Mouse (Mus musculus) liver, embryonic 11.5 days (tissue): Measurements from ENCODE around the gene Tmem135. TPM values are rescaled to one million over a fixed set of nuclear protein-coding genes. Genes with fewer than 3 reads are reported as not detected.

ENCODE experiments used
- ATAC-seq: fragments of 200-750 bp; cut with Nextera tagmentation; replicated peaks from 2 replicates; pipeline ENCODE4 v1.8.0; 2017; ENCODE audit warnings: moderate number of reproducible peaks, mild to moderate bottlenecking, moderate TSS enrichment, moderate library complexity; ENCODE audit not compliant: low FRiP score
- DNase-seq: peaks from one replicate; pipeline ENCODE4 v3.0.0-alpha.2; 2017; ENCODE audit warnings: low spot score
- H3K27ac ChIP-seq: fragments of 300-500 bp; sonication (generic); 2 replicates; pipeline ENCODE4 v1.5.1; 2014; ENCODE audit warnings: mild to moderate bottlenecking, low read depth, low read length, control low read depth
- H3K27me3 ChIP-seq: fragments of 300-500 bp; sonication (generic); replicated peaks from 2 replicates; pipeline ENCODE4 v1.6.1; 2014; ENCODE audit warnings: low read length, mixed read lengths; ENCODE audit not compliant: control insufficient read depth, insufficient read depth
- H3K36me3 ChIP-seq: fragments of 300-500 bp; sonication (generic); 2 replicates; pipeline ENCODE4 v1.6.1; 2014; ENCODE audit warnings: mild to moderate bottlenecking, low read length, moderate library complexity, mixed read lengths; ENCODE audit not compliant: control insufficient read depth, insufficient read depth
- H3K4me1 ChIP-seq: fragments of 300-500 bp; sonication (generic); replicated peaks from 2 replicates; pipeline ENCODE4 v1.6.1; 2014; ENCODE audit warnings: low read length, mixed read lengths; ENCODE audit not compliant: control insufficient read depth, insufficient read depth
- H3K4me2 ChIP-seq: fragments of 300-500 bp; sonication (generic); 2 replicates; pipeline ENCODE4 v1.6.1; 2014; ENCODE audit warnings: mild to moderate bottlenecking, control low read depth, moderate library complexity
- H3K4me3 ChIP-seq: fragments of 300-500 bp; sonication (generic); 2 replicates; pipeline ENCODE4 v1.5.1; 2014; ENCODE audit warnings: low read depth, low read length, control low read depth
- H3K9ac ChIP-seq: fragments of 300-500 bp; sonication (generic); 2 replicates; pipeline ENCODE4 v1.6.1; 2014; ENCODE audit warnings: low read depth, low read length, control low read depth
- H3K9me3 ChIP-seq: fragments of 300-500 bp; sonication (generic); 2 replicates; pipeline ENCODE4 v1.6.1; 2016; ENCODE audit warnings: low read length, inconsistent platforms, mixed read lengths; ENCODE audit not compliant: control insufficient read depth
- WGBS: fragments of 180-500 bp; shearing (Covaris S2); extraction: QIAGEN DNeasy Blood & Tissue Kit; methylation state at CpG from one replicate; pipeline ENCODE4 v1.1.7; 2014; 5-methylcytosine and 5-hydroxymethylcytosine counted together
- polyA plus RNA-seq: library from polyadenylated mRNA; unstranded; fragments of >200 nt; fragmentation: Nextera tagmentation; extraction: Ambion mirVana; gene quantifications from 2 replicates; pipeline ENCODE4 v1.2.1, GENCODE M21; 2014

The Tmem135 gene
- polyA plus RNA-seq, 1 experiment from 2014 or later, result 28.9 TPM

- H3K27ac ChIP-seq, result no peak overlapping the region
- H3K9me3 ChIP-seq, result no peaks in the 10 kb centered on the region
- H3K9ac ChIP-seq, result no peak overlapping the region
- no peak for DNase-seq
- H3K27me3 ChIP-seq, result no peaks in the 10 kb centered on the region
- no peaks in the 10 kb centered on the region for H3K36me3 ChIP-seq
- peak; percentile 34; the same call in 1 of the 2 replicates for ATAC-seq
- WGBS, result 91% methylated on average over 1 of the region's 1 CpGs
- no peak overlapping the region for H3K4me3 ChIP-seq
- no peaks in the 10 kb centered on the region for H3K4me1 ChIP-seq
- H3K4me2 ChIP-seq, result no peak overlapping the region
Measured at GRCm38 (mm10) chr7:89205402-89205801, 198.6 kb downstream of the Tmem135 start.

GRCm38 (mm10) chr7:89203144-89203543 is 200.9 kb downstream of the Tmem135 start:
- DNase-seq, result no peak
- no peak overlapping the region for H3K4me2 ChIP-seq
- no peak overlapping the region for H3K4me3 ChIP-seq
- no peaks in the 10 kb centered on the region for H3K4me1 ChIP-seq
- H3K27ac ChIP-seq, result no peak overlapping the region
- ATAC-seq, result no peak
- no peak overlapping the region for H3K9ac ChIP-seq
- H3K9me3 ChIP-seq, result no peaks in the 10 kb centered on the region
- 88% methylated on average over 5 of the region's 5 CpGs for WGBS
- H3K36me3 ChIP-seq, result no peaks in the 10 kb centered on the region
- no peaks in the 10 kb centered on the region for H3K27me3 ChIP-seq

GRCm38 (mm10) chr7:89201954-89202353 is 202.1 kb downstream of the Tmem135 start:
- Histone ChIP-seq H3K36me3 (no peaks in the 10 kb centered on the region), H3K9ac (no peak overlapping the region), H3K27ac (no peak overlapping the region), H3K27me3 (no peaks in the 10 kb centered on the region), H3K4me3 (no peak overlapping the region), H3K4me2 (no peak overlapping the region), H3K4me1 (no peaks in the 10 kb centered on the region), H3K9me3 (no peaks in the 10 kb centered on the region)
- 0 out of 2 replicates have a peak, but pooled peaks have one; percentile 26 for ATAC-seq
- DNase-seq, result no peak

GRCm38 (mm10) chr7:89198499-89198898 is 205.5 kb downstream of the Tmem135 start:
- no peaks in the 10 kb centered on the region for H3K36me3 ChIP-seq
- no peak overlapping the region for H3K27ac ChIP-seq
- DNase-seq, result no peak
- H3K4me3 ChIP-seq, result no peak overlapping the region
- no peak for ATAC-seq
- whole genome bisulfite sequencing, result 93% methylated on average over 4 of the region's 4 CpGs
- no peak overlapping the region for H3K4me2 ChIP-seq
- H3K9ac ChIP-seq, result no peak overlapping the region
- no peaks in the 10 kb centered on the region for H3K4me1 ChIP-seq
- no peaks in the 10 kb centered on the region for H3K9me3 ChIP-seq
- no peaks in the 10 kb centered on the region for H3K27me3 ChIP-seq

GRCm38 (mm10) chr7:89193459-89193858 is 210.6 kb downstream of the Tmem135 start:
- ATAC-seq (no peak), DNase-seq (no peak)
- Histone ChIP-seq H3K36me3 (no peaks in the 10 kb centered on the region), H3K27me3 (no peaks in the 10 kb centered on the region), H3K4me1 (no peaks in the 10 kb centered on the region), H3K4me3 (no peak overlapping the region), H3K9ac (no peak overlapping the region), H3K27ac (no peak overlapping the region), H3K4me2 (no peak overlapping the region), H3K9me3 (no peaks in the 10 kb centered on the region)
- WGBS, result 83% methylated on average over 5 of the region's 5 CpGs

DNA sequence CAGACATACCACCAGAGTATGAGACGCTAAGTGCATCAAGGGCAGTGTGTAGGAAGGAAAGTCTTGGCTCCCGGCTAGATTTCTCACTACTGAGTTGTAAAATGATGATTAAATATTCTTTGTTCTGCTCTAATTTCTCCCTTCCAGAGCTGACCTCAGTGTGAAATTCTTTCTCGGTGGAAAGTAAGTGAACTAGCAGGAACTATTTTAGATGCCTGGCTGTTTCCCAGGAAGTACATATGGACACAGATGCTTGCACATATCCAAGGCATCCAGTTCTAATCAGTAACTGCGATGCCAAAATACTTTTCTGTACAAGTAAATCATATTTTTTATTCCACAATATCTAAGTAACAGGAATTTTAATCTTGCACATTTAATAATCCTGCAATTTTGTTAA is 220.1 kb downstream of the Tmem135 start:
- Histone ChIP-seq H3K4me1 (no peaks in the 10 kb centered on the region; the same call in 1 of the 2 replicates), H3K4me3 (no peak overlapping the region), H3K4me2 (no peak overlapping the region), H3K36me3 (no peaks in the 10 kb centered on the region; the same call in 1 of the 2 replicates), H3K9ac (no peak overlapping the region), H3K27ac (no peak overlapping the region), H3K9me3 (no peaks in the 10 kb centered on the region), H3K27me3 (no peaks in the 10 kb centered on the region)
- no peak for ATAC-seq
- no peak for DNase-seq
- 85% methylated on average over 4 of the region's 4 CpGs for WGBS

GRCm38 (mm10) chr7:89182943-89183342 is 221.1 kb downstream of the Tmem135 start:
- no peaks in the 10 kb centered on the region for H3K9me3 ChIP-seq
- no peak overlapping the region for H3K4me2 ChIP-seq
- H3K4me3 ChIP-seq, result no peak overlapping the region
- no peak overlapping the region for H3K27ac ChIP-seq
- H3K9ac ChIP-seq, result no peak overlapping the region
- H3K36me3 ChIP-seq, result no peaks in the 10 kb centered on the region; the same call in 1 of the 2 replicates
- H3K4me1 ChIP-seq, result no peaks in the 10 kb centered on the region; the same call in 1 of the 2 replicates
- H3K27me3 ChIP-seq, result no peaks in the 10 kb centered on the region
- no peak for DNase-seq
- WGBS, result 74% methylated on average over 5 of the region's 5 CpGs
- no peak for ATAC-seq

- Histone ChIP-seq H3K27ac (no peak overlapping the region), H3K4me2 (no peak overlapping the region), H3K4me3 (no peak overlapping the region), H3K36me3 (no peaks in the 10 kb centered on the region; the same call in 1 of the 2 replicates), H3K9ac (no peak overlapping the region), H3K9me3 (no peaks in the 10 kb centered on the region), H3K4me1 (no peaks in the 10 kb centered on the region; the same call in 1 of the 2 replicates), H3K27me3 (no peaks in the 10 kb centered on the region)
- 38% methylated on average over 1 of the region's 1 CpGs for WGBS
- DNase-seq, result no peak
- no peak for ATAC-seq
Measured at GRCm38 (mm10) chr7:89181285-89181684, 222.7 kb downstream of the Tmem135 start.

- H3K9ac ChIP-seq, result no peak overlapping the region
- H3K4me2 ChIP-seq, result no peak overlapping the region
- no peaks in the 10 kb centered on the region for H3K27me3 ChIP-seq
- no peaks in the 10 kb centered on the region for H3K9me3 ChIP-seq
- ATAC-seq, result no peak
- WGBS, result 84% methylated on average over 2 of the region's 2 CpGs
- H3K4me3 ChIP-seq, result no peak overlapping the region
- H3K27ac ChIP-seq, result no peak overlapping the region
- DNase-seq, result no peak
- no peaks in the 10 kb centered on the region for H3K36me3 ChIP-seq
- no peaks in the 10 kb centered on the region; the same call in 1 of the 2 replicates for H3K4me1 ChIP-seq
Measured at GRCm38 (mm10) chr7:89178601-89179000, 225.4 kb downstream of the Tmem135 start.
